Mouse (Mus musculus) heart, embryonic 12.5 days (tissue): ENCODE results near the gene Trim75. TPM values are rescaled to one million over a fixed set of nuclear protein-coding genes. Genes with fewer than 3 reads are reported as not detected.

Experiments used
- ATAC-seq: fragments of 200-750 bp; cut with Nextera tagmentation; 2 replicates; pipeline ENCODE4 v1.8.0; 2017; ENCODE audit warnings: moderate TSS enrichment, moderate library complexity; ENCODE audit not compliant: insufficient number of reproducible peaks, low FRiP score
- H3K27ac ChIP-seq: fragments of 300-500 bp; sonication (generic); 2 replicates; pipeline ENCODE4 v1.5.1; 2016; ENCODE audit warnings: mild to moderate bottlenecking, moderate library complexity; ENCODE audit not compliant: poor library complexity, severe bottlenecking
- H3K27me3 ChIP-seq: fragments of 300-500 bp; sonication (generic); replicated peaks from 2 replicates; pipeline ENCODE4 v1.6.1; 2016; ENCODE audit warnings: mild to moderate bottlenecking, moderate library complexity
- H3K36me3 ChIP-seq: fragments of 300-500 bp; sonication (generic); 2 replicates; pipeline ENCODE4 v1.6.1; 2016; ENCODE audit warnings: mild to moderate bottlenecking, moderate library complexity
- H3K4me1 ChIP-seq: fragments of 300-500 bp; sonication (generic); replicated peaks from 2 replicates; pipeline ENCODE4 v1.6.1; 2016; ENCODE audit warnings: mild to moderate bottlenecking
- H3K4me2 ChIP-seq: fragments of 300-500 bp; sonication (generic); 2 replicates; pipeline ENCODE4 v1.6.1; 2016; ENCODE audit warnings: mild to moderate bottlenecking, moderate library complexity
- H3K4me3 ChIP-seq: fragments of 300-500 bp; sonication (generic); 2 replicates; pipeline ENCODE4 v1.5.1; 2016; ENCODE audit warnings: mild to moderate bottlenecking
- H3K9ac ChIP-seq: fragments of 300-500 bp; sonication (generic); 2 replicates; pipeline ENCODE4 v1.6.1; 2016; ENCODE audit warnings: mild to moderate bottlenecking, moderate library complexity
- H3K9me3 ChIP-seq: fragments of 300-500 bp; sonication (generic); replicated peaks from 2 replicates; pipeline ENCODE4 v1.6.1; 2016; ENCODE audit warnings: mild to moderate bottlenecking, moderate library complexity
- whole genome bisulfite sequencing: fragments of 180-500 bp; shearing (Covaris S2); methylation state at CpG from one replicate; pipeline ENCODE4 v1.1.7; 2016; 5-methylcytosine and 5-hydroxymethylcytosine counted together
- polyA plus RNA-seq: library from polyadenylated mRNA; unstranded; fragments of >200 nt; fragmentation: Nextera tagmentation; extraction: Ambion mirVana; gene quantifications from 2 replicates; pipeline ENCODE4 v1.2.1, GENCODE M21; 2016

Trim75 gene
- polyA plus RNA-seq, 1 experiment from 2014 or later = not detected

DNA sequence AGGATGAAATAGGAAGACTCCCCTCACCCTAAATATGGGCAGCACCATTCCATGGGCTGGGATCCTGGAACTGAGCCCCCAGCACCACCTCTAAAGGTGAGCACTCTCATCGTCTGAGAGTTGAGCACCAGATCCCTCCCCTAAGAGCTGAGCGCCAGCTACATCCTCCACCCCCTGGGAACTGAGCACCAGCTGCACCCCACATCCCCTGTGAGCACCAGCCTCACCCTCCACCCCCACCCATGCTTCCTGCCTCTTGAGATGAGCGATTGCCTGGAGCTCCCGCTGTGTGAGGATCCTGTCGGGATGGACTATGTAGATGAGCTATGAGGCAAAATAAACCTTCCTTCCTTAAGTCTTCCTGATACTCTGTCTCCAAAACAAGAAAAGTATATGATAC lies 44.7 kb downstream of the Trim75 start:
- Histone ChIP-seq H3K4me2 (no peak overlapping the region), H3K9me3 (peaks cover 3% of the 10 kb centered on the region; the same call in 1 of the 2 replicates), H3K4me3 (no peak overlapping the region), H3K4me1 (no peaks in the 10 kb centered on the region), H3K9ac (no peak overlapping the region), H3K36me3 (no peaks in the 10 kb centered on the region), H3K27ac (no peak overlapping the region), H3K27me3 (peaks cover 25% of the 10 kb centered on the region)
- WGBS = 18% methylated on average over 5 of the region's 5 CpGs
- no peak for ATAC-seq

DNA sequence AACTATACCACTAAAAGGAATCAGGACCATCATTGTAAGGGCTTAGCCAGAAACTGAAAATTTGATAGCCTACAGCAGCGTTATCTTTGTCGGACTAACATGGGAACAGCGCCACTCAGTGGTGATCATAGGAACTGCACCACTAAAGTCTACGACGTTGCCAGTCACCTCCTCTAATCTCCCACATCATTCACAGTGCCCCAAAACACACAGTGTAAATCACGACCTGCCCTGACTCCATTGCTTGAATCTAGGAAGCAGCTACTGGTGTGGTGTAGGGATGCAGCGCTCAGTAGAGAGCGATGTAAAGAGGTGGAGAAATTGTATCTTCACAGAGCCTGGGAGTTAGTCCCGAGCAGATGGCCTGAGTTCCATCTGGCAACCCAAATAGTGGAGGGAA lies 46.1 kb downstream of the Trim75 start:
- no peak for ATAC-seq
- Histone ChIP-seq H3K9ac (no peak overlapping the region), H3K27me3 (peaks cover 25% of the 10 kb centered on the region), H3K36me3 (no peaks in the 10 kb centered on the region), H3K9me3 (peaks cover 3% of the 10 kb centered on the region; the same call in 1 of the 2 replicates), H3K4me3 (no peak overlapping the region), H3K4me2 (no peak overlapping the region; the same call in 1 of the 2 replicates), H3K27ac (no peak overlapping the region), H3K4me1 (no peaks in the 10 kb centered on the region)
- 16% methylated on average over 9 of the region's 9 CpGs for WGBS

DNA sequence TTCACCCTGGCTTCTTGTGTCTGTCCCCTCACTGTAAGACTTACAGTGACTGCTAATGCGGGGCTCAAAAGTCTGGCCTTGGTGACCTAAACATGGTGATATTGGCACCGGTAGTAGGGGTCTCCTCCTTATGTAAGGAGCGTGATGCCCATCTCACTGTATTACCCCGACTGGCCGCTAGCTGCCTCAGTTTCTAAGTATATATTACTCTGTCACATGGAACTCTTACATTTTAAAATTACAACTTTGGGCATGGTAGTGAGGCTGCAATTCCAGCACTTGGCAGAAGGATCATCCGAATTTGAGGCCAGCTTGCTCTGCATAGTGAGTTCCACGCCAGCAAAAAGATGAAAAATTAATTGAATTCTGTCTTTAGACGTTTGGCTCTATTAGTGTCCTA lies 46.6 kb downstream of the Trim75 start:
- no peak for ATAC-seq
- WGBS = 62% methylated on average over 8 of the region's 8 CpGs
- no peak overlapping the region for H3K4me3 ChIP-seq
- no peaks in the 10 kb centered on the region for H3K36me3 ChIP-seq
- H3K4me2 ChIP-seq = no peak overlapping the region
- no peak overlapping the region for H3K9ac ChIP-seq
- peaks cover 25% of the 10 kb centered on the region for H3K27me3 ChIP-seq
- peaks cover 3% of the 10 kb centered on the region; the same call in 1 of the 2 replicates for H3K9me3 ChIP-seq
- H3K27ac ChIP-seq = no peak overlapping the region
- H3K4me1 ChIP-seq = no peaks in the 10 kb centered on the region

DNA sequence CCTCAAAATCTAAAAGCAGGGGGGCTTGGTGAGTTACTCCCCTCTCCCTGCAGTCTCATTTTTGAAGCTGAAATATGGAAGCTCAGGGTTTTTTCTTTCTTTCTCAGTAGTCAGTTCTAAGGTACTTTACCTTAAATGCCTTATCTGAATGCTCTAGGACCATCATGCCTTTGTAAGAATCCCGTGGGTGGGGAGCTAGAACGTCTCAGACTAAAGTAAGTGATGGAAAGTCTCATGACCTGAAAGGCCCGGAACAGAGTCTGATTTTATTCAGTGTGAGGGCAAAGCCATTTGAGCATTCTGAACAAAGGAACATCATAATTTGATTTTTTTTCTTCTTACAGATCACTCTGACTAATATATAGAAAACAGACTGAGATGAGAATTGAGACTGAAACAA lies 52.6 kb downstream of the Trim75 start:
- ATAC-seq = no peak
- H3K27ac ChIP-seq = no peak overlapping the region
- H3K27me3 ChIP-seq = no peaks in the 10 kb centered on the region
- no peak overlapping the region for H3K9ac ChIP-seq
- no peaks in the 10 kb centered on the region for H3K9me3 ChIP-seq
- H3K4me2 ChIP-seq = no peak overlapping the region
- H3K4me3 ChIP-seq = no peak overlapping the region
- no peaks in the 10 kb centered on the region for H3K4me1 ChIP-seq
- H3K36me3 ChIP-seq = no peaks in the 10 kb centered on the region
- WGBS = 63% methylated on average over 3 of the region's 3 CpGs

Other genes with a start within 250 kb of the Trim75 start
- 16.1 and 17.5 TPM in 2 replicates for gene Klhl2, start 137.8 kb downstream of the Trim75 start, polyA plus RNA-seq
- 26.4 and 27.0 TPM in 2 replicates for gene Tmem192, start 40.6 kb downstream of the Trim75 start, polyA plus RNA-seq
- gene Trim61, start 30.7 kb upstream of the Trim75 start, polyA plus RNA-seq = 0.17 and 0.72 TPM in 2 replicates
- gene Trim60, start 30.8 kb upstream of the Trim75 start, polyA plus RNA-seq = 0.06 TPM in 1 of 2 replicates, not detected in the other
- 19.6 and 20.9 TPM in 2 replicates for gene Apela, start 49.5 kb upstream of the Trim75 start, polyA plus RNA-seq
- not detected in 2 replicates for gene Gm10663, start 87.2 kb upstream of the Trim75 start, polyA plus RNA-seq
- not detected in 2 replicates for gene BC030870, start 141.7 kb upstream of the Trim75 start, polyA plus RNA-seq